Mouse (Mus musculus): ENCODE results near the gene Rnft2. TPM values are rescaled to one million over a fixed set of nuclear protein-coding genes. Genes with fewer than 3 reads are reported as not detected.

Rnft2 gene
- 0.67 and 0.84 TPM in 2 replicates for polyA plus RNA-seq (2012; rRNA removed)

GRCm38 (mm10) chr5:118244606-118245443 is at the start of gene Rnft2, which contains the start of gene 2410131K14Rik:
TSS of gene Rnft2 (minus strand) at chr5:118245116.
TSS of gene 2410131K14Rik (plus strand) at chr5:118245227.

DNA sequence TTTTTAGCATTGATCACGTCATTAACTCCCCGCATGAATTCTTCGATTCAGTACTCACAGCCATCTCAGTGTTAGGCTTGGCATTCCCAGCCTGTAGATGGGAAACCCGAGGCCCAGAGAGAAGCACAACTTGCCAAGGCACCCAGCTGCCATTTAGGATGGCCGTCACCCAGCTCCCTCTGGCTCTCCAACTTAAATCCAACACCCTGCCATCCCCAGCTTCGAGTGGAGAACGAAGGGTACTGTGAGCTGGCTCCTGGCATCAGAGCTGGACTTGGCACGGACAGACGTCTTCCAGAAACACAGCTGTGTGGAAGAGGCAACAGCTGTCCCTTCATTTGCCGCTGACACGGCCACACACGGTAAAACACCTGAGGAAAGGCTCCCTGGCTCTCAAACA is 80.3 kb downstream of the Rnft2 start, which contains the start of gene Hrk:
Gene Hrk, plus strand, starts transcription at position 68 of the 400 bp plus-strand sequence.

DNA sequence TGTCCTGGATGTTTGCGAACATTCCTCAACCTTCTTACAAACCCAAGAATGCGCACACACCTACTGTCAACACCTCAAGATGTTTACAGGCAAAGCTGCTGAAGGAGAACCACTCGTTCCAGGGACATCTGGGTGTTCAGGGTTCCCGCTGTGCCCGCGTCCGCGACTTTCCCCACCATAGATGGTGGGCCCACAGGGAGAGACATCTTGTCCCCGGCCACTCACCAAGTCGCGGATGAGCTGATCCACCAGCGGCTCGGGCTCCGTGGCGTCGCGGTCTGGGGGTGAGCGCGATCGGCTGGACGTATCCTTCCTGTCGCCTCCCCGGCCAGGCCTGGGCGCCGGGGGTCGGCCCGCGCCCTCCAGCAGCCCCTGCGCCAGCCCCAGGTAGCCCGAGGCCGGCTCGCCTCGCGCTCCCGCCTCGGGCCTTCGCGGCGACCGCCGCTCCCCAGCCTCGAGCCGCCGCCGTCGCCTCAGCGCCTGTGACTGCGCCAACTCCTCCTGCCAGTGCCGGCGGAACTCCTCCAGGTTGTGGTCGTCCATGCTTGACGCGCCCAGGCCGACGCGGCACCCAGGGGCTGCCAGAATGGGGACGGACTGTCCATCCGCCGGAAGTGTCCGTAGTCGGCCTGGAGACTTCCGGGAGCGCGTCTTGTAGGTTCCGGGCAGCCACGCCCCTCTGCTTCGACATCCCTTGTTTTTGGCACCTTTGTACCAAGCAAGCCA is 89.9 kb downstream of the Rnft2 start, which contains the start of gene Fbxw8:
Gene Fbxw8, minus strand, starts transcription at position 626 of the 726 bp plus-strand sequence.

Other genes with a start within 250 kb of the Rnft2 start
- gene Tesc, start 217.4 kb downstream of the Rnft2 start, polyA plus RNA-seq (2012; rRNA removed), result 0.59 and 0.73 TPM in 2 replicates
- gene Fbxw8, start 89.7 kb downstream of the Rnft2 start, polyA plus RNA-seq (2012; rRNA removed), result 9.7 and 10.7 TPM in 2 replicates
- gene Hrk, start 80.5 kb downstream of the Rnft2 start, polyA plus RNA-seq (2012; rRNA removed), result 0.02 TPM in 1 of 2 replicates, not detected in the other
- 1.00 and 1.1 TPM in 2 replicates for gene 2410131K14Rik, start 111 bp upstream of the Rnft2 start, polyA plus RNA-seq (2012; rRNA removed)

Data from liver, embryonic 14 days (tissue).